Mouse (Mus musculus): ENCODE results near the gene Sorcs3.

Gene Sorcs3

GRCm38 (mm10) chr19:48503896-48504620 lies 298.2 kb downstream of the Sorcs3 start:
- DNase-seq (ENCODE audit: extremely low read depth, low read depth), result no peak

- no peak for DNase-seq (ENCODE audit: extremely low read depth, low read depth)
Observed at GRCm38 (mm10) chr19:48523803-48524202, 318.0 kb downstream of the Sorcs3 start.

GRCm38 (mm10) chr19:48524527-48525214 lies 318.8 kb downstream of the Sorcs3 start:
- DNase-seq (ENCODE audit: extremely low read depth, low read depth), result no peak

- DNase-seq (ENCODE audit: extremely low read depth, low read depth), result no peak
Observed at GRCm38 (mm10) chr19:48533582-48533981, 327.8 kb downstream of the Sorcs3 start.

DNA sequence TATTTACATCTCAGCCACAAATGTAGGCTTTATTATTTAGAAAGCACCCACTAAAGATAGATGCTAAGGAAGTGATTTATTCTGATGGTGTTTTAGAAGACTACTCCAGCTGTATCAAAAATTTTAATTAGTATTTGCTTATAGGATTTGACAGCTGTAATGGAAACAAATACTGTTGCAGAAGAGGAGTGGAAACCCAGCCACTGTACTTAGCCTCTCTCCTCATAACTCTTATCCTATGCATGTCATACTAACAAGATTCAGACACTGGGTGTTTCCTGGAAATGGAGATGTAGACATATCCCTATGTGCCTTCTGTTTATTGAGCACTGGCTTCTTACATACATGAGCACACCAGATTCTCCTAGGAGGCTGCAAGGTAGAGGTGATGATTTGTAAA lies 338.5 kb downstream of the Sorcs3 start:
- no peak for DNase-seq (ENCODE audit: extremely low read depth, low read depth)

DNA sequence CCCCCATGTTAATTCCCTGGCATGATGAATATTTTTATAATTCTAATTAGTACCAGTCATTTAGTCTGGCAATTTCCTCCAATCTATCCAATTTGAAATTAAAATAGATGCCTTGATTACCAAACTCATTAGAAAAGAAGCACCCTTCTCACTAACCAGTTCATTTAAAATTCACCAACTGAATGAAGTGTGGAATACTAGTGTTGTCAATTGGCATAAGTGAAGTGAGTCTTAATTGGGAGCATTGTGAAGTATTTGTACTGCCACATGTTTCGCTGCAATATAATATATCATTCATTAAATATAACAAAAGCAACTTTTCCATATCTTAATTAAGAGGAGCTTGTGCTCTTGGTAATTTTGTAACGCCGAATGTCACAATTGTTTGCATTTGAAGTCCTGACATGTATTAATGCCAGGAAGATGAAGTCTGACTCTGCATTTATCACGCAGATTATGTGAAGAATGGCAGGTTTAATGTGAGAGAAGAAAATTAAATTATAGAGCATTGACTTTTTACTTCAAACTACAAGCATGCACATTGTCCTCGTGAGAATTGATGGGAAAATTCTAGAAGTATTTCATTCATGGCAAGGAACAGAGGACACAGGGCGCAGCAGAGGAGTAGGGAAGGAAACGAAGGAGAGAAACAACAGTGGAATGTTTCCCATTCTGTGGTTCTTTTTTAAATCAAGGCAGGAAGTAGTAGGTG lies 339.8 kb downstream of the Sorcs3 start:
- DNase-seq (ENCODE audit: extremely low read depth, low read depth), result no peak

DNA sequence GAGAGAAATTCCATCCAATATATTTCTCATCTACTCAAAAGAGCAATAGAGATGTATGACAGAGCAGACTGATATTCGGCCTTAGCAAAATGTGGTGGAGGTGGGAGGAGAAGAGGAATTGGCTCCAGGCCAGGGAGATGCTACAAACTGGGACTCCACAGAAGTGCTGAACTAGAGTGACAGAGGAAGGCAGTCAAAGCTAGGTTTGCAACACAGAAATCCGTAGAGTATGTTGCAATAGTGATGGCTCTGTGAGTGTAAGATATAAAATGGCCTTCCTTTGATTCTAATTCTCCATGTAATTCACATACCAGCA lies 340.3 kb downstream of the Sorcs3 start:
- DNase-seq (ENCODE audit: extremely low read depth, low read depth), result no peak

DNA sequence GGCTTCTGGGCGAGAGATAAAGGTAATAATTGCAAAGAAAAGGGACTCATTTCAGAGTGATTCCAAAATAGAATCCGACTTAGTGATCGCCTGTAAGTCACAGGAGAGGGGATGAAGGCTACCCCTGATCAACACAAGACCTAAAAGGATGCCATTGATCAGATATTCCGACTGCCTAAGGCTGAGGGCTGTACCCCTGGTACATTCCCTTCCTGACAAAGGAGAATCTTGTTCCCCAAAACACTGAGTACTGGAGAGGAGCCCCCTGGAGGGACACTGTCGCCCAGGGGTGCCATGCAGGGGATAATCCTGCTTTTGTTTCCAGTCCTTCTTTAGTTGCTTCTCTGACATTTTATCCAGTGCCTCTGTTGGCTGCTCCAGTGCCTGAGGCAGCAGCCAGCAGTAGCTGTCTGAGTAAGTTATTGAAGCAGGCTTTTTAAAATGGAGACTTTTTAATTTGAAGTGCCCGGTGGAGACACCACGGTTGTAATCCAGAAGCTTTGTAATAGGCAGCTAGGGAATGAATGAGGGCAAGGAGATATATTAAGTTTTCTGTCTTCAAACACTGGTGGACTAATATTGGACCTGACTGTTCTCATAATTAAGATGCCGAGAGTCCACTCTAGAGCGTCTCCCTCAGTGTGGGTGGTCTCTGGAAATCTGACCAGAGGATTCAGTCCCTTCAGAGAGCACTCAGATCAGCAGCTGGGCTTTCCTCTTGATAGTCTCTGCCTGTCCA lies 342.5 kb downstream of the Sorcs3 start:
- DNase-seq (ENCODE audit: extremely low read depth, low read depth), result no peak

DNA sequence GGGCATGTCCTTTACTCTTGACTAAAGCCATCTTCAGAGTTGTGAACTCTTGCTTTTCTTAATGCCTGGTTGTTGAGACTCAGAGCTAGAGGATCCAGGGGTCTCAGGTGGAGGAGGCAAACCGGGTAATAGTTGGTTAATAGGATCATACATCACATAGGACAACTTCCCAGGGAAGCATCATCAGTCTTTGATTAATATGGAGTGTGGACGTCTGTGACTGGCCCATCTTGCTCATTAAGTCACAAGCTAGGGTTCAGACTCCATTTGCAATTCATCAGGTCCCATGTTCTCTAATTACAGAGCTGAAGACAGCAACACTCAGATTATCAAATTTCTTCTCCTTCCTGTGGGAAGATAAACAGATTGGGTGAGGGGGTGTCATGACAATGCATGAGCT lies 353.6 kb downstream of the Sorcs3 start:
- no peak for DNase-seq (ENCODE audit: extremely low read depth, low read depth)

DNA sequence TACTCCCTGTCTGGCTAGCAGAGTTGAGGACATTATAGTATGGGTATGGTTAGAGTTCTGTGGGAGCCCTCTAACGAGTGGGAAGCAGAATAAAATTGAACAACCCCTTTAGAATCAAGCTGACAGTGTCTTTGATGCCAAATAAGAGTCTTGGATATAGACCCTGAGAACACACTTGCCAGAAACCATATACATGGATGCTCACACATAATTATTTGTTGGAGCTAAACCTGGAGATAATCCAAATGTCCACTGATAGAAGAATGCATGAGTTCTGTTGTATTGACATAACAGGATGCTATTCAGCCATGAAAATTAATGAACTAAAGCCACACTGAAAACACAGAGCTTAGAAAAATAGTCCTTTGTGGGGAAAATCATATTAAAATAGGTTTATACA lies 369.9 kb downstream of the Sorcs3 start:
- DNase-seq (ENCODE audit: extremely low read depth, low read depth), result no peak

DNA sequence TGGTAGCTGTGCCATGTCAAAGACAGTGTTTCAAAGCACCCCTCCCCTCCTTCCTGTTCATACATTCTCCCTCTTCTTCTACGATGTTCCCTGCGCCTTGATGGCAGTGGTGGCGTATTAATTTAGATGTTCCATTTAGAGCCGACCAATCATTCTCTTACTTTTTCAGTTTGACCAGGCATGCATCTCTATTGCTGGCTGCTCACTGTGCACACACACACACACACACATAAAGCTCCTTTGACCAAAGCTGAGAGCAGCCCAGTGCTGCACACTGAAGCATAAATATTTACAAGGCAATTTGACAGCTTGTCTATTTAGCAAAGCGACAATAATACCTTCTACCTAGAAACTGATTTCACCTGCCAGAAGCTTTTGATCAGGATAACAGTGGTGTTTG lies 371.3 kb downstream of the Sorcs3 start:
- DNase-seq (ENCODE audit: extremely low read depth, low read depth), result no peak

- no peak for DNase-seq (ENCODE audit: extremely low read depth, low read depth)
Observed at GRCm38 (mm10) chr19:48584938-48585560, 379.2 kb downstream of the Sorcs3 start.

DNA sequence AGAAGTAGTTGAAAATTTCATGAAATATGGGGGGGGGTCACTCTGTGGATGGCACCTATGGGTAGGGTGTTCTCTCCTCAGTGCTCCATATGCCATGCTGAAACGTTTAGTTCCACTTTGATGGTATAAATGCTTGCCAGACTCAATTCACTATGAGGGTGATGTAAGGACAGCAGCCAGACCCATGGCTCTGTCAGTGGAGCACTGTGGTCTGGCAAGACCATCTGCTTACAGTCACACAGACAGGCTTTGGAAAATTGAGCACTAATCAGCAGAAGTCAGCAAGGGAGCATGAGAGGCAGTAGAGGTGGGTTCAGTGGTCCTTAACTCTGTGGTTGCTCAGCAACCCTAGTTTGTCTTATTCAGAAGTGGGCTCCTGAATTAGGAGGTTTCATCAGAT lies 411.1 kb downstream of the Sorcs3 start:
- no peak for DNase-seq (ENCODE audit: extremely low read depth, low read depth)

DNA sequence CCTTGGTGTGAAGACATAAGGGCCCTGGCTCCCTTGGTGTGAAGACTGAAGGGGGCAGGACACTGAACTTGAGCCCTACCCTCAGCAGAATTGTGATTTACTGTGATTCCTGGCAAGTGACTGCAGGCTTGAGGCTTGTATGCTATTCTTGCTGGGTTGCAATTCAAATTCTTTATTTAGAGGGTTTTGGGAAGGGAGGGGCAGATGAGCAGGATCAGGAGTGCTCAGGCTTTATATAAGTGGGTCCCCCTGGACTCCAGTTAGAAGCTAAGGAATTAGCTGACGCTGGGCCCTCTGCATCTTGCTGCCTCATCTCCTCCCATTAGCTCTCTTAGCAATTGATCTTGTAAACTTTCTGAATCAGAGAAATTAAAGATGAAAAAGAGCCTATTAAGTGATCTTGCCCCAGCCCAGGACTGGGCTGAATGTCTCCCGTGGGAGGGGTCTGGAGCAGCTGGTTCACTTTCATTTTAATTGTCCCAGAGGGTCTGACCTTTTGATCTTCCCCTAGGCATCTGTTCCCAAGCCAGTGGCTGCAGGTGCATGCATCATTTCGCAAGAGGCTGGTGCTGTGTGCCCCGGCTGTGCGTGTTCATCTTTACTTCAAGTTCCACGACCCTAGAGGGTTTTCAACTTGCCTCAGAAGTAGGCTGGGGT lies 425.0 kb downstream of the Sorcs3 start:
- DNase-seq (ENCODE audit: extremely low read depth, low read depth), result no peak

DNA sequence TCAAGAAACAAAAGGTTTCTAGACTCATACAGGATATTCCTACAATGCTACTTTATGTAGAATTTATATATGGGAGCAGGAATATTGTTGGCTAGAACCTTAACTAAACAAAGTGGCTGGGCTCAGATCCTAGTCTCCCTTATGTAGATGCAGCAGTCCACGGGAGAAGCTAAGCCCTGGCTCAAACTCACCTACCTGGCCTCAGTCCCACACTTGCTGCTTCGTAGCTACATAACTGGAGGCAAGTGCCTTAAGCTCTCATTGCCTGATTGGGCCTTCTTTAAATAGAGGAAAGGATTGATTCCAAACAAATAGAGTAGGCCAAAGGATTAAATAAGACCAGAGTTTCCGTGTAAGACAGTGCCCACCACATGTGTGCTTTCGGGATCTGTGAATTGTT lies 436.7 kb downstream of the Sorcs3 start:
- no peak for DNase-seq (ENCODE audit: extremely low read depth, low read depth)

DNA sequence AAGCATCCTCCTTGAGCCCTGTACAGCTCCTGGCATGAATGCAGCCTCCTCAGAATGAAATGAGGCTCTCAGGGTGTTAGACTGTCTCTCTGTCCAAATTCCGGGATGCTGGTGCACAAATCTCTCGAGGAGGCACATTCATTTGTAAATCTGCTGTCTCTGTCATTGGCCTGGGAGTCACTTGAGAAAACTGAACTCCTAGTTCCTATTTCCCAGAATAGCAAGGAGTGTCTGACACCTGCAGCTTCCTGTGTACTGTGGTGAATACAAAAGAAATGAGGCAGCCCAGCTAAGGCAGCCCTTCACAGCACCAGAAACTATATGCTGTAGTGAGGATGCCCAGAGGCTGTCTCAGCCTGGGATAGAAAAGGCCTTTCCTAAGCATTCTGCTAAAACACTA lies 444.1 kb downstream of the Sorcs3 start:
- DNase-seq (ENCODE audit: extremely low read depth, low read depth), result no peak

GRCm38 (mm10) chr19:48651617-48652016 lies 445.8 kb downstream of the Sorcs3 start:
- DNase-seq (ENCODE audit: extremely low read depth, low read depth), result no peak

GRCm38 (mm10) chr19:48660201-48660600 lies 454.4 kb downstream of the Sorcs3 start:
- no peak for DNase-seq (ENCODE audit: extremely low read depth, low read depth)

DNA sequence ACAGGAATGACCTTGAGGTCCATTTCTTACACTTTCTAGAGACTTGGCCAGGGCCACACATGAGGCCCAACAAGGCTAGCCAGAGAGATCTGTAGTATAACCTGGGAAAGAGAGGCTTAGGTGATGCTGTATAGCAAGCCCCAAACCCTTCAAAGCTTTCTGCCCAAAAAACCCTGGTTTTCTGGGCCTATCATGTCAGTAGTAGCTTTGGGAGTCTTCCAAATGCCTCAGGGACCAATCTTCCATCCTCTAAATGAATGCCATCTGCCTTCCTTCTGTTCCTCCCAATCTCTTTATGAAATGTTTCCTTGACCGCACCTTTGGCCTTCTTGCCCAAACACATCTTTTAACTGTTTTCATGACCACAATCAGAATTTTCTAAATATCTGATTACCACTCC lies 474.1 kb downstream of the Sorcs3 start:
- DNase-seq (ENCODE audit: extremely low read depth, low read depth), result no peak

- no peak for DNase-seq (ENCODE audit: extremely low read depth, low read depth)
Observed at GRCm38 (mm10) chr19:48682485-48682884, 476.7 kb downstream of the Sorcs3 start.

GRCm38 (mm10) chr19:48686369-48686768 lies 480.5 kb downstream of the Sorcs3 start:
- no peak for DNase-seq (ENCODE audit: extremely low read depth, low read depth)
